Mouse (Mus musculus): ENCODE measurements around the gene Cnot2.

Cnot2 gene

DNA sequence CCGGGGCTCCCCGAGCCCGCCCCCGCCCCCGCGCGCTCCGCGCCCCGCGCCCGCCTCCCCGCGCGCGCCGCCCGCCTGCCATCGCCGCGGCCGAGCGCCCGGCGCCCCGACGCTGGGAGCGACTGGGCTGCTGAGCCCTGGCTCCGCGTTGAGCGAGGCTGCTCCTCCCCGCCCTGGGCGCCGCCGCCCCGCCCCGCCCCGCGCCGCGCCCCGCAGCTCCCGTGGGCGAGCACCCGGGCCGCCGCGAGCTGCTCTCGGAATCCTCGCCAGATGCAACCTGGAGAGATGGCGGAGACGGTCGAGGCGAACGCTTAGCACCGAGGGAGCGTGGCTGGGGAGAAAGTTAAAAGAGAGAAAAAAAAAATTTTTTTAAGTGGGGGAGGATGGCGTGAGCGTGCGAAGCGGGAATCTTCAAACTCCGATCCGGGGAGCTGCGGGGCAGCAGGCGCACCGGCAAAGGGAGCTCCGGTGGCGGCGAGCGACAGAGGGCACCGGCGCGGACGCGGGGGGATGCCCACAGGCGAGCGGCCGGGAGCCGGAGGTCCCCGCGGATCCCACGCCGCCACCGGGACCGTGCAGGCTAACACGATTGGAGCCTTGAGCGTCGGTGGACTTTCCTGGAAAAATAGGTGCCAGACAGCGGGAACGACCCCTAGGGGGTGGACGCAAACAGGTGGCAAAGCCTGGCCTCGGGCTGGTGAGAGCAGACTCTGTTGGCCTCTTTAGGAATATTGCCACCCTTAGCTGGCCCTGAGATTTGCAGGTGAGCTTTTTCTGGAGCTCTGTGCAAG is 107.4 kb downstream of the Cnot2 start, which contains the start of gene Kcnmb4:
Gene Kcnmb4 (minus strand): TSS at position 120 of the 791 bp plus-strand sequence.
- peak; percentile 30 for DNase-seq

- peak; percentile 24 for DNase-seq
Measured at GRCm38 (mm10) chr10:116473071-116473758, 108.1 kb downstream of the Cnot2 start.

GRCm38 (mm10) chr10:116472579-116472978 is 108.7 kb downstream of the Cnot2 start:
- no peak for DNase-seq

DNA sequence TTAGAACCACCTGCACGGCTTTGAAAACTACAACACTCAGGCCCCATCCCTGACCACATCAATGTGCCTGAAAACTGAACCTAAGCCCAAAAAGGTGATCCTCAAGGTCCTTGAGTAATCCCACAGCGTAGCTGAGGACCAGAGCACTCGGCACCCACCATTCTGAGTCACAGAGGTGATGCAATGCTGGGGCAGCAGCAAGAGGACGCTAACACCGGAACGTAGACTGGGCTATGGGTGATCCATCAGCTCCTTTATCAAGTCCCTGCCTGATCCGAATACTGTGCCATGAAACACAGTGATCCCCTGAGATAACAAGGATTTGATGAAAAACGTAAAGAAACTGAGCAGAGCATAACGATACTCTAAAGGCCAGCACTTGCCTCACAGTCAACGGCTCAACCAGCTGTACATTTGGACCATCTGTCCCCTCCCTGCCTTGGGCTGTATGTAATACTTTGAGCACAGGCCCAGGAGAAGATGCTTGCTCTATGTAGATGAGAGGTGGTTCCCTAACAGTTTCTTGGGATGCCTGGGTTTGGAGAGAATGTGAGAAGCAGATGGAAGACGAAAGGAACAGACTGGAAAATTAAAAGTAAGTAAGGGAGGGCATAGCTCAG is 110.9 kb downstream of the Cnot2 start:
- DNase-seq: no peak

GRCm38 (mm10) chr10:116468094-116468493 is 113.2 kb downstream of the Cnot2 start:
- no peak for DNase-seq

DNA sequence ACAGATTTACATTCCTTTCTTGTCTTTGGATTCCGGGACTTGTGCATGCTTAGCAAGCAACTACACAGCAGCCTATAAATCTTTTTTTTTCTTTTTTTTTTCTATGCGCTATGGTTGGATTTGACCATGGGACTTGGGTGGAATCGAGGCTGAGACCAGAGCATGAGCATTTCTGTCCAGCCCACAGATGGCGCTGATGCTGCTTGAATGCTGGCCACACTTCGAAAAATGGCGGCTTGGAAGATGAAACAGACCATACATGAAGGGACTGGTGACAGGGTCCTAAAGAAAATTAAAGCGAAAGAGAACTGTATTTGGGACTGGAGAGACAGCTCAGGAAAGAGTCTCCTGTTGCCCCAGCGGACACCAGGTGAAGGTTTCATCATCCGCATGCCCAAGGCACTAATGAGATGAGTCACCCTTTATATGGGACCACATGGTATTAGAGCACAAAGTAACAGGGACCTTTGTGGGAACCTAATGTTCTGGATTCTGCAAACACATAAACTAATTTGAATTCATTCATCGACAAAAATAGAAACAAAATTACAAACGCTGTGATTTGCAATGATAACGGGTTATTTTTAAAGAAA is 117.5 kb downstream of the Cnot2 start:
- no peak for DNase-seq

DNA sequence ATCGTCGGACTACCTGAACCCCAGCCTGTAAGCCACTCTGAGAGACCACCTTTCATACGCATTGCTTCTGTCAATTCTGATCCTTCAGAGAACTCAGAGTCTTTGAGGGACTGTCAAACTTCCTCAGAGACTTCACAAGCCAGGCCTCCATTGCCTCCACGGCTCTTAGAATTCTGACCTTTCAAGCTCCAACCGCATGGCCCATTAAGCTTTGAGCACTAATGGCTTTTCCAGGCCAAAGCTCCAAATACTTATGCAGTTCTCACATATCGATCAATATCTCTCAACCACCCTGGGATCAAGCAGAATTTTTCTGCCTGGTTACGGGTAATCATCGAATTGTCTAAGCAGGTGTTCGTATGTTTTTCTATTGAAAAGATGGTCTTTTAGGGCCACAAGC is 119.9 kb downstream of the Cnot2 start:
- no peak for DNase-seq

DNA sequence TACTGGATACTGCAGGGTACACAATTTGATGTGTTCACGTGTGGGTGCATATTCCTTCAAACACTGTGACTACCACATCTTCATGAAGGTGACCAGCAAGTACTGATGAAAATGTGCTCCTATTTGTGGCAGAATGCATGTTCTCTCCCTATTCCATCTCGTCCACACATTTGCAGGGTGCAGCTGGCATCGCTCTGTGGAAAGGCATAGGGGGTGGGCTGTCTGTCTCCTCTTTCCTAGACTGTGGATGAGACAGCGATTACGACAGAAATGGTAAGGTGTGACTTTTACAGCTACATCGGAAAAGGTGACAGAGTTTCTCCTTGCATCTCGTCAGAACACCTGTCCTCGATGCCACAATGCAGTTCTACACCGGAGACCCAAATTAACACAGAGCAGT is 122.5 kb downstream of the Cnot2 start:
- DNase-seq: no peak

- no peak for DNase-seq
Measured at GRCm38 (mm10) chr10:116452771-116453170, 128.5 kb downstream of the Cnot2 start.

DNA sequence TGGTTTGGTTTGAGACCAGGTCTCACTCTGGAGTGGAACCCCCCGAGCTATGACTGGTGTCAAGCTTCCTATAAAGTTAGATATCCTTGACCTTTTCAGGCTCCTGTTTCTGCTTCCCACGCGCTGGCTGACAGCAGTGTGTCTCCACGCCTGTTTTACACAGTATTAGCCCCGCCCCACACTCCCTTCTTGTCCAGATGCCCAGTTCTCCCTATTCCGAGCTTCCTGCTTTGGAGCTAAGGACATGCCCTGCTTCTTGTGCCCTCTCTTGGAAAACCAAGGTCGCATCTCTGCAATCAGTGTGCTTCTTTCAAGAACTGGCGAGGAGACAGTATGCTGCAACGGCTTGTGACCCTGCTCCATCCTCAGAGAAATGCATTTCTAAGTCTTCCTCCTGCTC is 130.7 kb downstream of the Cnot2 start:
- DNase-seq: no peak

DNA sequence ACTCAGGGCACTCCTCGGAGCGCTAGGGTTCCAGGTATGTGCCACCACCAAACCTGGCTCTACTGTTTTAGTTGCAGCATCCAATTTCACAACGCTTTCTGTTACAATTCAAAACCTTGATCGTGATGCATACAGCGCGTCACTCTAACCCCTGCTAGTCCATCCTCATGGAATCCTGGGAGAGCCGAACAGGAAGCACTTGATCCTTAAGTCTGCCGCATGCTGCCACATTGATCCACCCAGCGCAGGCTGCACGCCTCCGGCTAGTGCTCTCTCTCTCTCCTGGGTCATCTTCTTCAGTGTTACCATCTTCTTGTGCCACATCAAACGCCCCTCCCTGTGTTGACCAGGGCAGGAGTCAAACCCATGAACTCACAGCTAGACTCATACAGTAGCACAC is 133.1 kb downstream of the Cnot2 start:
- no peak for DNase-seq

GRCm38 (mm10) chr10:116447176-116447575 is 134.1 kb downstream of the Cnot2 start:
- DNase-seq: no peak

GRCm38 (mm10) chr10:116446040-116446439 is 135.3 kb downstream of the Cnot2 start:
- no peak for DNase-seq

- DNase-seq: no peak
Measured at GRCm38 (mm10) chr10:116444826-116445225, 136.5 kb downstream of the Cnot2 start.

GRCm38 (mm10) chr10:116444371-116444770 is 136.9 kb downstream of the Cnot2 start:
- DNase-seq: no peak

- no peak for DNase-seq
Measured at GRCm38 (mm10) chr10:116440946-116441345, 140.4 kb downstream of the Cnot2 start.

DNA sequence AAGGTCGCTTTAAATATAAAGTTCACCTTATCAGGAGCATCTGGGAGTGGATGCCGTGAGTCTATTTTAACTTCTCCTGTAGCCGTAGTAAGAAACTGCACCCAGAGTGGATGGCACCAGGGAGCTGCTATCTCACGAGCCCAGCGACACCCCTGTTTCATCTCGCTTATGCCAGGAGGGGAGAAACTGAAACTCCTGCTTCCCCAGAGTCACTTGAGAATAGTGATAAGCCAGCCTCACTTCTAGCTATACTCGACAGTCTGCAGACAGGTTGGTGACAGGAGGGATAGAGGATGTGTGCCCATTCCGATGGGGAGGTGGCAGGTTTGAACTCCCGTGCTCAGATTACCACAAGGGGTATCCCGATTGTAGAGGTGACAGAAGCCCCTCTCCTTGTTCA is 141.2 kb downstream of the Cnot2 start:
- DNase-seq: no peak

DNA sequence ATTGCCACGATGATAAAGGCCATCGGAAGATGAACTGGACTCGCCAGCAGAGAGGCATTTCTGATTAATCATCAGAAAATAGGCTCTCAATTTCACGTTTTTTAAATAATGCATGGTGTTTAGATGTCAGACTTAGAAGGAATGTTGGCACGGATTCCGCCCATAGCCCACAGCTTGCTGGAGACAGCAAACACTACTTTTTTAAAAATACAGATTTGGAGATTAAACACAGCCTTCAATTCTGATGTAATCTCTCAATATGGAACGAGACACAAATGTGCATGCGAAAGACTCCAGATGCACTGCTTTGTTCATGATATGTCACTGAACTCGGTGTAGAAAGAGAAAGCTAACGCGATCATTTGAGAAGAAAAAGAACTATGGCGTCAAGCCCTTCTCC is 145.9 kb downstream of the Cnot2 start:
- no peak for DNase-seq
